Mouse (Mus musculus): ENCODE data around the gene Scyl2.
"Not testable (repeated sequence)": the region's sequence is repeated elsewhere in the genome, so short reads cannot be mapped to it uniquely, and the experiment has no call there.

Scyl2 gene

DNA sequence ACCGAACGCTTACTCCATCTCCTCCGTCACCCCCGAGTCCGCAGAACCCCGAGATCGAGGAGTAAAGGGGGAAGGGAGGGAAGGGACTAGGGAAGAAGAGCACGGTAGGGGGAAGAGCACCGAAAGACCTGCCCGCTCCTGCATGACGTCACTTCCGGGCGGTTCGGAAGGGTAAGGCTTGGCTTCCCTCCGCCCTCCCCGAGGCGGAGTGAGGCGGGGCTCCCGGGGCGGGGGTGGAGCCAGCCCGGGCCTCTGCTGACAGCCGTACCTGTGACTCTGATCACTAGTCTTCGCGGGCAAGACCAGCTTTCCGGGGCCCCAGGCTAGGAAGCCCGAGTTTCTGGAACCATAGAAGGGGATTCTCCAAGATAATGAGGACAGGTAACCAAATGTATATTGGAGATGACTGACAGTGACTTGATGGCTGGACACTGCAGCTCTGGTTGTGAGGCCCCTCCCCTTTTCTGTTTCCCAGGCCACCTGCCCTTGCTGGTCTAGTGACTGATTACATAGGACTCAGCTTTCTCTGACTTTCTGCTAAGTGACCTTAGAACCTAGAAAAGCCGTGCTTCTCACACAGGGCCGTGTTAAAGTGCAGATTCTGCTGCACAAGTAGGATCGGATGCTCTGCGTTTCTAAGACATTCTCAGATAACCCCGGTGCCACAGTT, at the start of gene Scyl2:
Gene Scyl2 (minus strand): TSS at position 147 of the 670 bp plus-strand sequence.
- peak; percentile 74 to 89 for DNase-seq (ENCODE audit: low read depth in 1 of 2, low spot score in 2 of 2)

GRCm38 (mm10) chr10:89732001-89732794, 46.1 kb upstream of the Scyl2 start, which contains the start of gene Actr6:
Gene Actr6 (minus strand): TSS chr10:89732295.
- peak; percentile 76 to 86 for DNase-seq (ENCODE audit: low read depth in 1 of 2, low spot score in 2 of 2)

DNA sequence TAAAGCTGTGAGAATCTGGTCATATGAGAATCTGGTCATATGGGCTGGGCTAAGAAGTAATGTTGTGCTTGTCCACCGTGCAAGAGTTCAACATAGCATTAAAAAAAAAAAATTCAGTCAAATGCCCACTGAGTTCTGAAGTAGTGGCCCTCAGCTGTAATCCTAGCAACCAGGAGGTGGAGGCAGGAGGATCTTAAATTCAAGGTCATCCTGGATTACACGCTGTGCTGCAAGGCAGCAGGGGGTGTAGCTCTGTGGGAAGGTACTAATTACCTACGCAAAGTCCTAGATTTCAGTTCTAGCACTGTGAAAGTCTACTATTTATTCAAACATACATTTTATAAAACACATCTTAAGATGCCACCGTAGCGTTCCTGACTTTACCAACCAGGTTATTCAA, 45.3 kb upstream of the Scyl2 start:
- no peak for DNase-seq (ENCODE audit: low read depth in 1 of 2, low spot score in 2 of 2)

- no peak for DNase-seq (ENCODE audit: low read depth in 1 of 2, low spot score in 2 of 2)
These were observed 44.3 kb upstream of the Scyl2 start for GRCm38 (mm10) chr10:89730386-89730785.

DNA sequence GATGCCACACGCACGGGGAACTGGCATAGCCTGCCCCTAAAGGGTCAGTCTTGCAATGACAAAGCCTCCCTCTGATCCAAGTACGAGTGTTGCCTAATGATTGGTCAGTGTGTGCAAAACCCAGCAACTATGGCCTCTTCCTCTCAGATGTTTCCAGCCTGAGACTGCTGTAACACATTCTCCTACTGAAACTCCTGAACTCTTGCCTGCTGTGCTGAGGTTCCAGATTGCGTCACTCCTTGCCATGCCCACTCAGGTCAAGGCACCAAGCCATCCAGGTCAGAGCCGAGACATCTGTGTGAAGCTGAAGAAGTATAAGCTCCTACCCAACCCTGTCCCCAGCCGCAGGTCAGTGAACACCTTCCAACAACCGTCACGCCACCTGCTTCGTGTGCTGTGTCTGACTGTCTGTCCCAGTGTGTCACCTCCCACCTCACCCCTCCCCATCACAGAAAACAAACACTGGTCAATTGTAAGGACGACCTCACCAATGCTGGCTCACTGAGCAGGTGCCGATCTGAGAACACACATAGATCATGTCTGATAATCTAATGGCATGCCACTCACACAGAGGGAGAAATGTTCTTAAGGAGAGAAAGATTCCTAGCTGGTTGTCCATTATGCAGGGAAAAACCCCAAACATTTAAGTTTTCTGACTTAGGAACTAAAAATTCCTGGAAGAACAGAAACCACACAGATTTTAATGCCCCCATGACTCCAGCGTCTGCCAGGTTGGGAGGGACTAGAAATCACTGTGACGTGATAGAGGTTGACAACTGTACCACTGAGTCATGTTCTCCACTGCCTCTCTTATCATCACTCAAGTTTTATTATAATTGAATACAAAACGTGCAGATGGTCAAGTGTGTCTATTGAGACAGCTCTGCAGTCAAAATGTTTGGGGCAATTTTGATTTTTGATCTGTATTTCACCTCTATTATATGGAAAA, 36.4 kb upstream of the Scyl2 start:
- no peak for DNase-seq (ENCODE audit: low read depth in 1 of 2, low spot score in 2 of 2)

GRCm38 (mm10) chr10:89720796-89721195, 34.7 kb upstream of the Scyl2 start:
- no peak for DNase-seq (ENCODE audit: low read depth in 1 of 2, low spot score in 2 of 2)

DNA sequence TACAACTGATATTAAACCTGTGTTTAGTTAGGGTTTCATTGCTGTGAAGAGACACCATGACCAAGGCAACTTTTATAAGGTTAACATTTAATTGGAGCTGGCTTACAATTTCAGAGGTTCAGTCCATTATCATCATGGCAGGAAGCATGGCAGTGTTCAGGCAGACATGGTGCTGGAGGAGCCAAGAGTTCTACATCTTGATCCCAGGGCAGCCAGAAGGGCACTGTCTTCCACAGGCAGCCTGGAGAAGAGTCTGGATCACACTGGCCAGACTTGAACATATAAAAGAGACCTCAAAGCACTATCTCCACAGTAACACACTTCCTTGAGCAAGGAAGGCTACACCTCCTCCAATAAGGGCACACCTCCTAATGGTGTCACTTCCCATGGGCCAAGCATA, 34.2 kb upstream of the Scyl2 start:
- no peak for DNase-seq (ENCODE audit: low read depth in 1 of 2, low spot score in 2 of 2)

GRCm38 (mm10) chr10:89714910-89715309, 28.8 kb upstream of the Scyl2 start:
- DNase-seq (ENCODE audit: low read depth in 1 of 2, low spot score in 2 of 2): no peak

DNA sequence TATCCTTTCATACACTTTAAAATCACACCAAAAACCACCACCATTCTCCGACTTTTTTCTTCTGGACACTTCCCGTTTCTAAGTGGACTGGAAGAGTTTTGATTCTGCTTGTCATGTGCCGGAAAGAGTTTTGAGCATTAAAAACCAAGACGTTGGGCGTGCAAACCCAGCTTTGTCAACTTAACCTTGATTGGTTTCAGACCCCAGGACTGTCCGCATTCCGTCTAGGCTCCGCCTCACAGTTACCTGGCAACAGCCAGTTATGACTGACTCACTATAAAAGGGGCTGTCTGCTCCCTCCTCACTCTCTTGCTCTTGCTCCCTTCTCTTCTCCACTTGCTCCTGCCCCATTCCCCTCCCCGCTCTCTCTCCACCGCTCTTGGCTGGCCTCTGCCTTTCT, 22.6 kb upstream of the Scyl2 start:
- no peak for DNase-seq (ENCODE audit: low read depth in 1 of 2, low spot score in 2 of 2)

DNA sequence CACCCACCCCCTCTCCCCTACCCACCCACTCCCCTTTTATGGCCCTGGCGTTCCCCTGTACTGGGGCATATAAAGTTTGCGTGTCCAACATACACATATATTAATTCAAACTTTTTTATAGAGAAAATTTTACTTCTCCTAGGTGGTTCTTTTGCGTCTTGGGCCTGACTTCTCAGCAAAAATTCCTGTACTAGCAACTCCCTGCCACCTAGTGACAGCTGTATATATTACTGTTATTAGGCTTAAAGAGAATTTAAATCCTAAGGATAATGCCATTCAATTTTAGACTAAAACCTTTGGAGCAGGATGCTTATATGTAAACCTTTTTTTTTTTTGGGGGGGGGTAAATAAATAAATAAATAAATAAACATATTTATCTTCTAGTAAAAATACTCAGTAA, 21.3 kb upstream of the Scyl2 start:
- DNase-seq (ENCODE audit: low read depth in 1 of 2, low spot score in 2 of 2): no peak

DNA sequence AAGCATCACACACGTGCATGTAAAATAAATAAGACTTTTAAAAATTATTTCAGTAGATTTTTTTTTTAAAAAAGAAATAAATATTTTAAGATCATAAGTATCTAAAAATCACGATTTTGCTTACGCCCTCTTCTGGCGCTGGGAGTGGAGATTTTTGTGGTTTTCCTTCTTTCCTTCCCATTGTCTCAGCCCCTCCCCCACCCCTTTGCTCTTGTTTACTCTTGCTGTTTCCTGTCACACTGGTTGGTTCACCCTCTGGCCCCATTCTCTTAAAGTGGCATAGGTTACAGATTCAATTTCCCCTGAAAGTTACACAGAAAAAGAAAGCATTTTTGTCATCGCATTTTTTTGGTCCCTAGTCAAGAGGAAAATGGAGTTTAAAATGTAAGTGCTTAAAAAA, 17.0 kb upstream of the Scyl2 start:
- no peak for DNase-seq (ENCODE audit: low read depth in 1 of 2, low spot score in 2 of 2)

GRCm38 (mm10) chr10:89697956-89698355, 11.9 kb upstream of the Scyl2 start:
- no peak for DNase-seq (ENCODE audit: low read depth in 1 of 2, low spot score in 2 of 2)

GRCm38 (mm10) chr10:89696270-89696669, 10.2 kb upstream of the Scyl2 start:
- DNase-seq (ENCODE audit: low read depth in 1 of 2, low spot score in 2 of 2): not testable (repeated sequence)

DNA sequence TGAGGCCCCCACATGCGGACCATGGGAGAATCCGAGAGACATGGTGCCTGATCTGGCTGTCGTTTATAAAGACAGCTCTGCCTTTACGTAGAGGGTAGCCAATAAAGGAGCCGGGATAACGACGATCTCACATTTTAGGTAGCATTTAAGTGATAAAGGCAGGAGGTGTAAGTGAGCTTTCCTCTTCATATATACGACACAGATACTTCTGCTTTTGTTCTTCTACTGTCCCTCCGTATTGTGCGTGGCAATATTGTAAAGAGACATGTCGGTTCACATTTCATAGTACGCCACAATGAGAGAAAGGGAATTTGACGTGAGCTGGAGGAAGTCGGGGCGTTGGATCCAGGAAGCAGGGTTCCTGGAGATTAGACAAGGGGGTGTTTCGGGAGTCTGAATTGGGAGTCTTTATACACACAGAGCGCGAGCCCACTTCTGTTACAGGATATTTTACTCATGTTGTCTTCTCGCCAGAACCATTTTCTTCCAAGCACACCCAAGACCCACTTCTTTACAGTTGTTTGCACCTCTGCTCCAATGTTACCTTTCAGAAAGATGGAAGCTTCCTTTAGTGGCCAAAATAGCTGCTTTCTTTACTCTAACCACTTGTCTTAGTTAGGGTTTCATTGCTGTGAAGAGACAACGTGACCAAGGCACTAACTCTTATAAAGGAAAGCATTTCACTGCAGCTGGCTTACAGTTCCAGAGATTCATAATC, 9.3 kb upstream of the Scyl2 start:
- DNase-seq (ENCODE audit: low read depth in 1 of 2, low spot score in 2 of 2): no peak

DNA sequence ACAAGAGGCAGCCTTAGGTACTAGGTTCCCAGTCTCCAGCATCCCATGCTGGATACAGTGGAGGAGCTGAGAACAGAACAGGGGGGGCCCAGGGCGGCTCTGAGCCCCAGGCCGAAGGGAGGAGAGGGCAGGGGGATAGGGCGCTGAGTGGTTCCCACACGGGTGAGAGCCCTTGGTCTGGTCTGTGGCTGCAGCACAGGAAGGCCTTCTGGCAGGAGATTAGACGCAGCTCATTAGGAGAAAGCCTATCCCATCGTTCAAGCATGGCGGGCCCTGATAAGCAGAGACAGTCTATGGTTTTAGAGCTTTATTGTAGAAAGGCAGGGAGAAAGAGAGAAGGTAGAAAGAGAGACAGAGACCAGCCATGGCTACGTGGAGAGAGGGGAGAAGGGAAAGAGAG, 3.9 kb upstream of the Scyl2 start:
- no peak for DNase-seq (ENCODE audit: low read depth in 1 of 2, low spot score in 2 of 2)

- no peak for DNase-seq (ENCODE audit: low read depth in 1 of 2, low spot score in 2 of 2)
These were observed 1.4 kb upstream of the Scyl2 start for GRCm38 (mm10) chr10:89687455-89687854.

DNA sequence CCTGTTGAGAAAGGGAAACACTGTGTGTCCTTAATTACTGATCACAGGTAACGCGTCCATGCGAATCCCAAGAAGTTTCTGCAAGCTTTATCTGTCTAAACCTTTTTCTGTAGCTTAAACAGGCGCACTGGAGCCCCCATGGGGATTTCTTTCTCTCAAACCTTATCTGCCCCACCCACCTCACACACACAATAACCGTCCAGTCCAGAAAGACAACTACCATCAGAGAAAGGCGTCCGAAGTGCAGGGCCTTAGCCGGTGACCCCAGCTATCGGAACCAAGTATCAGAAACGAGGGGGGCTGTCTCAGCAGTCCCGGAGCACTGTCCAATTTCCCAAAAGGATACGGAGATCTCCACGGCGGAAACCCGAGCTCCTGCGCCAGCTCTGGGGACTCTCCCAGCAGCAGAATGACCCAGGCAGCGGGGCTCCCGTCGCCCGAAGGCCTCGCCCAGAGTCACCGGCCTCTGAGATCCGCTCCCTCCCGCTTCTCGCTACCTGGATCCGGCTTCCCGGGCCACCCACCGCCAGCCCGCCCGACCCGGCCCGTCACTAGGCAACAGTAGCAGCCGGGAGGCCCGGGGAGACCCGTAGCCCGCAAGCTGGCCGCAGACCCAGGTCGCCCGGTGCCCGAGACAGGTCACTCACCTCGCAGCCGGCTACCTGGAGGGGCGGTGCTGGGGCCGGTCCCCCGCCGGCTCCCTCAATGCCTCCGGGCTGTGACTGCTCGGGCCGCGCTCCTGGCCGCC, 520 bp downstream of the Scyl2 start:
- DNase-seq (ENCODE audit: low read depth in 1 of 2, low spot score in 2 of 2): no peak

GRCm38 (mm10) chr10:89682961-89683360, 3.1 kb downstream of the Scyl2 start:
- DNase-seq (ENCODE audit: low read depth in 1 of 2, low spot score in 2 of 2): no peak

GRCm38 (mm10) chr10:89682157-89682556, 3.9 kb downstream of the Scyl2 start:
- no peak for DNase-seq (ENCODE audit: low read depth in 1 of 2, low spot score in 2 of 2)

DNA sequence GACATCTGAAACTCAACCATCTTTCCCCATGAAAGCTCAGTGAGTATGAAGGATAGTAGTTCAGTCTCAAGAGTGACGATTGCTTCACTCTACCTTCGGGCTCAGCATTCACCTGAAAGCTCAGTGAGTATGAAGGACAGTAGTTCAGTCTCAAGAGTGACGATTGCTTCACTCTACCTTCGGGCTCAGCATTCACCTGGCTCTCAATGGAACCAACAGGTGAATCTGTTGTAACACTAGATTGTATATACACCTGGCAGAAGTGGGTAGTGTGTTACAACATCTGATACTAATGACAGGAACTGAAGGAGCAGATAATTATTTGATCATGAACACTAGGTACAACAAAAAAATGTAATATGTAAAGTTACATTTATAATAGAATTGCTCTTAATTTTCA, 4.4 kb downstream of the Scyl2 start:
- no peak for DNase-seq (ENCODE audit: low read depth in 1 of 2, low spot score in 2 of 2)

Data from monocyte, adult 2 months (primary cell).